Mouse (Mus musculus): ENCODE data around the gene Ipo4. TPM values are rescaled to one million over a fixed set of nuclear protein-coding genes. Genes with fewer than 3 reads are reported as not detected.
A peak's percentile ranks its signal among the peaks of the same experiment; 100 is the strongest.

The Ipo4 gene
- polyA plus RNA-seq, 1 experiment from 2014 or later, result 107 TPM

DNA sequence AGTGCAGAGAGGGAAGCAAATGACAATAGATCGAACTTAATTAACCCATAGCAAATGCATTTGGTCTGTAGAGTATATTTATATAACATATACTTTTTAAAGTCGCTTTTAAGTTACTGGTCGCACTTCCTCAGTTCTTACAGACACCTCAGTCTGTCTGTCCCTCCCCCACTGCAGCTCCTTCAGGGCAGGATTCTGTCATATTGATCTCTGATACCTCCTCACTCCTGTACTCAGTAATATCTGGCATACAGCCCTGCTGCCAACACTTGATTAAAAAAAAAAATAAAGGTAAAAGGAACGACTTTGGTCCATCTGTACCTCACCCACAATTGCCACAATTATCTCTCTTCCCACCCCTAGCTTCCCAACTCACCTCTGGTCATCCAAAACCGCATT is 51.5 kb downstream of the Ipo4 start:
- Histone ChIP-seq H3K9me3 (no peaks in the 10 kb centered on the region), H3K27ac (no peak overlapping the region), H3K36me3 (peaks cover 39% of the 10 kb centered on the region), H3K4me1 (peaks cover 15% of the 10 kb centered on the region), H3K9ac (no peak overlapping the region), H3K4me3 (peak overlapping the region; percentile 51), H3K4me2 (peak overlapping the region; percentile 86), H3K27me3 (no peaks in the 10 kb centered on the region)
- 38% methylated on average over 5 of the region's 5 CpGs for WGBS
- ATAC-seq (ENCODE audit: insufficient number of reproducible peaks, low FRiP score, low TSS enrichment, low read depth), result no peak

GRCm38 (mm10) chr14:55581981-55582681 is 53.6 kb downstream of the Ipo4 start:
- Histone ChIP-seq H3K9me3 (no peaks in the 10 kb centered on the region), H3K9ac (no peak overlapping the region), H3K27ac (no peak overlapping the region), H3K4me2 (no peak overlapping the region), H3K4me1 (peaks cover 18% of the 10 kb centered on the region), H3K27me3 (no peaks in the 10 kb centered on the region), H3K4me3 (no peak overlapping the region), H3K36me3 (peaks cover 24% of the 10 kb centered on the region)
- ATAC-seq (ENCODE audit: insufficient number of reproducible peaks, low FRiP score, low TSS enrichment, low read depth), result no peak
- WGBS, result 63% methylated on average over 9 of the region's 9 CpGs

GRCm38 (mm10) chr14:55580731-55581130 is 55.0 kb downstream of the Ipo4 start:
- no peak for ATAC-seq (ENCODE audit: insufficient number of reproducible peaks, low FRiP score, low TSS enrichment, low read depth)

GRCm38 (mm10) chr14:55579511-55580496 is 56.0 kb downstream of the Ipo4 start:
- Histone ChIP-seq H3K4me2 (no peak overlapping the region), H3K9ac (no peak overlapping the region), H3K4me1 (peaks cover 12% of the 10 kb centered on the region), H3K27me3 (no peaks in the 10 kb centered on the region), H3K27ac (no peak overlapping the region), H3K4me3 (no peak overlapping the region), H3K36me3 (peaks cover 21% of the 10 kb centered on the region), H3K9me3 (no peaks in the 10 kb centered on the region)
- no peak for ATAC-seq (ENCODE audit: insufficient number of reproducible peaks, low FRiP score, low TSS enrichment, low read depth)
- WGBS, result 88% methylated on average over 23 of the region's 23 CpGs

More at GRCm38 (mm10) chr14:55580731-55581130, 55.0 kb downstream of the Ipo4 start:
- no peak overlapping the region for H3K9ac ChIP-seq
- peaks cover 21% of the 10 kb centered on the region for H3K36me3 ChIP-seq
- WGBS, result 91% methylated on average over 16 of the region's 16 CpGs
- no peaks in the 10 kb centered on the region for H3K27me3 ChIP-seq
- H3K9me3 ChIP-seq, result no peaks in the 10 kb centered on the region
- H3K4me2 ChIP-seq, result no peak overlapping the region
- no peak overlapping the region for H3K27ac ChIP-seq
- H3K4me3 ChIP-seq, result no peak overlapping the region
- H3K4me1 ChIP-seq, result peaks cover 21% of the 10 kb centered on the region

DNA sequence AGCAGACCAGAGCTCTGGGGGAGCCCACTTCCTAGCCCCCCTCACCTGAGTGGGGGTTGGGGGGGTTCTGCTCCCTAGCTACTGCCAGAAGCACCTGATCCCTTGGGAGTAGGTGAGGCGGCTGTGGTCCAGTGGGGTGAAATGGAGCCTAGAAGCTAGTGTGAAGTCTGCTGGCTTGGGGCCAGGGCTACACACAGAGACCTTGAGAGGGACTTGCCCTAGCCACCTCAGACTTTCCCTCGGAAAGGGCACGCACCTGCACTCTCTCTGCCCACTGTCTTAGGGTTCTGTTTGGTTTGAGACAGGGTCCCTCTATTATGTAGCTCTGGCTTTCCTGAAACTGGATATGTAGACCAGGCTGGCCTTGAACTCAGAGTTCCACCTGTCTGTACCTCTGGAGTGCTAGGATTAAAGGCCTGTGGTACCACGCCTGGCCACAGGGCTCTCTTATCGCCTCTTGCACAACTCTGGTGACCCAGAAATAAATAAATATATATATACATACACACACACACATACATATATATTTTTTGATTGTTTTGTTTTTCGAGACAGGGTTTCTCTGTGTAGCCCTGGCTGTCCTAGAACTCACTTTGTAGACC is 57.0 kb downstream of the Ipo4 start:
- Histone ChIP-seq H3K9ac (peak overlapping the region; percentile 76), H3K9me3 (no peaks in the 10 kb centered on the region), H3K36me3 (peaks cover 21% of the 10 kb centered on the region), H3K27ac (peak overlapping the region; percentile 84), H3K4me2 (peak overlapping the region; percentile 73), H3K4me3 (peak overlapping the region; percentile 60), H3K4me1 (peaks cover 10% of the 10 kb centered on the region), H3K27me3 (no peaks in the 10 kb centered on the region)
- no peak for ATAC-seq (ENCODE audit: insufficient number of reproducible peaks, low FRiP score, low TSS enrichment, low read depth)
- 30% methylated on average over 6 of the region's 6 CpGs for WGBS

DNA sequence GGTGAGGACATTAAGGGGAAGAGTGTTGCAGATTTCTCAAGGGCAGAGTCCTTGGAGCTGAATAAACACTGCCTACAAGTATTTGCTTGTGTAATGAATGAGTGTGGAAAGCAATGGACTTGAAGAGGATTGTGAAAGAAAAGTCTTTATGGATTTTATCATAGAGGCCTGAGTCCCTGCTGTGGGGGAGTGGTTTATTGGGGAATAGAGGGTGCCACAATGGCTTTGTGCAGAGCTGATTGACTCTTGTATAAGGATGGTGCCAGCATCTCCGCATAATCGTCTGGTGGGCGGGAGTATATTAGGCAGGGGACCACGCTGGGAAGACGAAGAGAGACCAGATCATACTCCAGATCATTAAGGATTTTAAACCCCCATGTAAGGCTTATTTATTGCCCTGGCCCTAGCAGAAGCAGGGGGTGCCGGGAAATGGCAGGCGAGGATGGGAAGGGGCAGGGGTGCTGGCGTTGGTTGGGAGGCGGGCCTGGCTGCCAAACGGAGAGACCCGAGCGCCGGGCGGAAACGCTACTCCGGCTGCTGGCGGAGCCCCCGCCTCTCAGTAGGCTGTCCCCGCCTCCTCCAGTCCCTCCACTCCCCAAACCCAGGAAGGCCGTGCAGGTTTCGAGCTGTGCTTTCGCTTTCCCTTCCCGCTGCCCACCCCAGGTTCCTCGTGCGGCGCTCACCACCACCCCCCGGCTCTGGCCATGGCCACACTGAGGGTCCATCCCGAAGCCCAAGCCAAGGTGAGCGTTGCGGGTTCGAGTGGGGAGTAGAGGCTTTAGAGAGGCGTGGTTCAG is 57.7 kb downstream of the Ipo4 start, which contains the start of gene Psme1:
Psme1 (plus strand) TSS at position 253 of the 797 bp plus-strand sequence.
- no peaks in the 10 kb centered on the region for H3K9me3 ChIP-seq
- no peaks in the 10 kb centered on the region for H3K27me3 ChIP-seq
- peak within 1 kb of the TSS; percentile 84 for H3K27ac ChIP-seq
- H3K4me1 ChIP-seq, result peaks cover 10% of the 10 kb centered on the region
- peak within 1 kb of the TSS; percentile 76 for H3K9ac ChIP-seq
- peaks cover 21% of the 10 kb centered on the region for H3K36me3 ChIP-seq
- peak within 1 kb of the TSS; percentile 73 for H3K4me2 ChIP-seq
- peak within 1 kb of the TSS; percentile 60 for H3K4me3 ChIP-seq
- ATAC-seq (ENCODE audit: insufficient number of reproducible peaks, low FRiP score, low TSS enrichment, low read depth), result peak; percentile 88
- under 1% methylated on average over 32 of the region's 32 CpGs for WGBS

DNA sequence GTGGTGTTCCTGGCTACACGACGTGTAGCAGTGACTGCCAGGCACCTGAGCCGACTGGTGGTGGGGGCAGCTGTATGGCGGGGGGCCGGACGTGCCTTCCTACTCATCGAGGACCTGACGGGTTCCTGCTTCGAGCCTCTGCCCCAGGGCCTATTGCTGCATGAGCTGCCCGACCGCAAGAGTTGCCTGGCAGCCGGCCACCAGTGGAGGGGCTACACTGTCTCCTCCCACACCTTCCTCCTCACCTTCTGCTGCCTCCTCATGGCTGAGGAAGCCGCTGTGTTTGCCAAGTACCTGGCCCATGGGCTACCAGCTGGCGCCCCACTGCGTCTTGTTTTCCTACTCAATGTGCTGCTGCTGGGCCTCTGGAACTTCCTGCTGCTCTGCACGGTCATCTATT is 59.4 kb downstream of the Ipo4 start:
- Histone ChIP-seq H3K4me3 (peak overlapping the region; percentile 14), H3K9ac (no peak overlapping the region), H3K4me1 (peaks cover 10% of the 10 kb centered on the region), H3K36me3 (peaks cover 15% of the 10 kb centered on the region), H3K27ac (no peak overlapping the region), H3K27me3 (no peaks in the 10 kb centered on the region), H3K4me2 (no peak overlapping the region; the same call in 1 of the 2 replicates), H3K9me3 (no peaks in the 10 kb centered on the region)
- 60% methylated on average over 16 of the region's 16 CpGs for WGBS
- no peak for ATAC-seq (ENCODE audit: insufficient number of reproducible peaks, low FRiP score, low TSS enrichment, low read depth)

- H3K36me3 ChIP-seq, result peaks cover 8% of the 10 kb centered on the region
- peak overlapping the region; percentile 14 for H3K4me3 ChIP-seq
- H3K4me2 ChIP-seq, result peak overlapping the region; percentile 5; the same call in 1 of the 2 replicates
- H3K9me3 ChIP-seq, result no peaks in the 10 kb centered on the region
- WGBS, result 67% methylated on average over 13 of the region's 13 CpGs
- H3K4me1 ChIP-seq, result peaks cover 10% of the 10 kb centered on the region
- no peak for ATAC-seq (ENCODE audit: insufficient number of reproducible peaks, low FRiP score, low TSS enrichment, low read depth)
- H3K27me3 ChIP-seq, result no peaks in the 10 kb centered on the region
- no peak overlapping the region for H3K9ac ChIP-seq
- no peak overlapping the region for H3K27ac ChIP-seq
Observed at GRCm38 (mm10) chr14:55575711-55576110, 60.0 kb downstream of the Ipo4 start.

Other genes with a start within 250 kb of the Ipo4 start
- gene Dhrs4, start 157.2 kb downstream of the Ipo4 start, polyA plus RNA-seq (2015; fragmentation: Nextera tagmentation; extraction: Ambion mirVana), result 70.3 and 76.2 TPM in 2 replicates
- gene Carmil3, start 145.3 kb downstream of the Ipo4 start, polyA plus RNA-seq (2015; fragmentation: Nextera tagmentation; extraction: Ambion mirVana), result 2.1 and 2.4 TPM in 2 replicates
- 0.36 and 0.54 TPM in 2 replicates for gene Cpne6, start 125.5 kb downstream of the Ipo4 start, polyA plus RNA-seq (2015; fragmentation: Nextera tagmentation; extraction: Ambion mirVana)
- gene Nrl, start 111.0 kb downstream of the Ipo4 start, polyA plus RNA-seq (2015; fragmentation: Nextera tagmentation; extraction: Ambion mirVana), result not detected in 2 replicates
- 32.4 and 34.3 TPM in 2 replicates for gene Pck2, start 95.7 kb downstream of the Ipo4 start, polyA plus RNA-seq (2015; fragmentation: Nextera tagmentation; extraction: Ambion mirVana)
- 50.0 and 50.1 TPM in 2 replicates for gene Dcaf11, start 76.0 kb downstream of the Ipo4 start, polyA plus RNA-seq (2015; fragmentation: Nextera tagmentation; extraction: Ambion mirVana)
- gene A730061H03Rik, start 75.6 kb downstream of the Ipo4 start, polyA plus RNA-seq (2015; fragmentation: Nextera tagmentation; extraction: Ambion mirVana), result 1.3 and 1.4 TPM in 2 replicates
- 17.3 and 44.6 TPM in 2 replicates for gene Fitm1, start 60.3 kb downstream of the Ipo4 start, polyA plus RNA-seq (2015; fragmentation: Nextera tagmentation; extraction: Ambion mirVana)
- gene Psme1, start 57.8 kb downstream of the Ipo4 start, polyA plus RNA-seq (2015; fragmentation: Nextera tagmentation; extraction: Ambion mirVana), result 141 and 148 TPM in 2 replicates
- 12.6 and 16.2 TPM in 2 replicates for gene Emc9, start 50.7 kb downstream of the Ipo4 start, polyA plus RNA-seq (2015; fragmentation: Nextera tagmentation; extraction: Ambion mirVana)
- 239 and 241 TPM in 2 replicates for gene Psme2, start 44.8 kb downstream of the Ipo4 start, polyA plus RNA-seq (2015; fragmentation: Nextera tagmentation; extraction: Ambion mirVana)
- 20.0 and 20.6 TPM in 2 replicates for gene Rnf31, start 44.2 kb downstream of the Ipo4 start, polyA plus RNA-seq (2015; fragmentation: Nextera tagmentation; extraction: Ambion mirVana)
- gene Irf9, start 32.4 kb downstream of the Ipo4 start, polyA plus RNA-seq (2015; fragmentation: Nextera tagmentation; extraction: Ambion mirVana), result 13.2 and 13.7 TPM in 2 replicates
- gene Rec8, start 17.9 kb downstream of the Ipo4 start, polyA plus RNA-seq (2015; fragmentation: Nextera tagmentation; extraction: Ambion mirVana), result 3.3 TPM in 2 replicates
- 1.5 and 1.6 TPM in 2 replicates for gene Gm49378, start 1.9 kb upstream of the Ipo4 start, polyA plus RNA-seq (2015; fragmentation: Nextera tagmentation; extraction: Ambion mirVana)
- 115 and 124 TPM in 2 replicates for gene Tm9sf1, start 7.8 kb upstream of the Ipo4 start, polyA plus RNA-seq (2015; fragmentation: Nextera tagmentation; extraction: Ambion mirVana)
- 1.0 and 1.1 TPM in 2 replicates for gene Tssk4, start 14.2 kb upstream of the Ipo4 start, polyA plus RNA-seq (2015; fragmentation: Nextera tagmentation; extraction: Ambion mirVana)
- gene Mdp1, start 24.6 kb upstream of the Ipo4 start, polyA plus RNA-seq (2015; fragmentation: Nextera tagmentation; extraction: Ambion mirVana), result 56.0 and 58.7 TPM in 2 replicates
- gene Gmpr2, start 36.0 kb upstream of the Ipo4 start, polyA plus RNA-seq (2015; fragmentation: Nextera tagmentation; extraction: Ambion mirVana), result 61.0 and 61.1 TPM in 2 replicates
- 536 and 558 TPM in 2 replicates for gene Nedd8, start 36.2 kb upstream of the Ipo4 start, polyA plus RNA-seq (2015; fragmentation: Nextera tagmentation; extraction: Ambion mirVana)
- 31.5 and 33.3 TPM in 2 replicates for gene Tinf2, start 45.9 kb upstream of the Ipo4 start, polyA plus RNA-seq (2015; fragmentation: Nextera tagmentation; extraction: Ambion mirVana)
- gene Tgm1, start 78.0 kb upstream of the Ipo4 start, polyA plus RNA-seq (2015; fragmentation: Nextera tagmentation; extraction: Ambion mirVana), result 47.8 and 48.0 TPM in 2 replicates
- gene Rabggta, start 86.3 kb upstream of the Ipo4 start, polyA plus RNA-seq (2015; fragmentation: Nextera tagmentation; extraction: Ambion mirVana), result 29.4 and 31.3 TPM in 2 replicates
- gene Dhrs1, start 109.7 kb upstream of the Ipo4 start, polyA plus RNA-seq (2015; fragmentation: Nextera tagmentation; extraction: Ambion mirVana), result 83.3 and 93.4 TPM in 2 replicates
- gene Nop9, start 109.7 kb upstream of the Ipo4 start, polyA plus RNA-seq (2015; fragmentation: Nextera tagmentation; extraction: Ambion mirVana), result 27.9 and 31.9 TPM in 2 replicates
- 0.58 and 0.74 TPM in 2 replicates for gene Cideb, start 122.5 kb upstream of the Ipo4 start, polyA plus RNA-seq (2015; fragmentation: Nextera tagmentation; extraction: Ambion mirVana)
- gene Ltb4r2, start 125.5 kb upstream of the Ipo4 start, polyA plus RNA-seq (2015; fragmentation: Nextera tagmentation; extraction: Ambion mirVana), result 0.83 and 1.3 TPM in 2 replicates
- gene Ltb4r1, start 130.0 kb upstream of the Ipo4 start, polyA plus RNA-seq (2015; fragmentation: Nextera tagmentation; extraction: Ambion mirVana), result 1.2 and 1.4 TPM in 2 replicates
- 16.8 and 21.3 TPM in 2 replicates for gene Adcy4, start 148.1 kb upstream of the Ipo4 start, polyA plus RNA-seq (2015; fragmentation: Nextera tagmentation; extraction: Ambion mirVana)
- 35.0 and 37.6 TPM in 2 replicates for gene Ripk3, start 152.9 kb upstream of the Ipo4 start, polyA plus RNA-seq (2015; fragmentation: Nextera tagmentation; extraction: Ambion mirVana)
- gene Nfatc4, start 187.2 kb upstream of the Ipo4 start, polyA plus RNA-seq (2015; fragmentation: Nextera tagmentation; extraction: Ambion mirVana), result 89.3 and 95.9 TPM in 2 replicates
- gene Nynrin, start 218.1 kb upstream of the Ipo4 start, polyA plus RNA-seq (2015; fragmentation: Nextera tagmentation; extraction: Ambion mirVana), result 21.6 and 25.5 TPM in 2 replicates
- 0.24 and 0.46 TPM in 2 replicates for gene Cbln3, start 248.4 kb upstream of the Ipo4 start, polyA plus RNA-seq (2015; fragmentation: Nextera tagmentation; extraction: Ambion mirVana)
- 18.6 and 20.5 TPM in 2 replicates for gene Khnyn, start 249.0 kb upstream of the Ipo4 start, polyA plus RNA-seq (2015; fragmentation: Nextera tagmentation; extraction: Ambion mirVana)

All from limb, embryonic 15.5 days (tissue).